Mouse (Mus musculus) CH12.LX (cell line): ENCODE measurements around the gene Tti1. TPM values are rescaled to one million over a fixed set of nuclear protein-coding genes. Genes with fewer than 3 reads are reported as not detected.

Experiments
- DNase-seq: peaks from one replicate; pipeline ENCODE4 v3.0.0-alpha.2; 2013; ENCODE audit errors: extremely low read depth
- H3K27ac ChIP-seq: 2 replicates; pipeline ENCODE4 v1.5.1; 2012; ENCODE audit warnings: low read depth, mild to moderate bottlenecking, control low read depth, moderate library complexity; ENCODE audit not compliant: insufficient read depth
- H3K27me3 ChIP-seq: replicated peaks from 2 replicates; pipeline ENCODE3; 2012; ENCODE audit warnings: inconsistent platforms
- H3K36me3 ChIP-seq, 2 experiments: replicated peaks in 1 of 2; 2 replicates each; pipeline versions ENCODE3 to v1.6.1; 2012; ENCODE audit warnings: inconsistent platforms in 1 of 2, low read length in 1 of 2, mild to moderate bottlenecking in 1 of 2, mixed read lengths in 1 of 2, moderate library complexity in 1 of 2; ENCODE audit not compliant: control insufficient read depth in 1 of 2, insufficient read depth in 1 of 2
- H3K4me1 ChIP-seq, 2 experiments: 2 replicates each; pipeline ENCODE4 v1.6.1; 2012; ENCODE audit warnings: inconsistent platforms in 1 of 2, moderate library complexity in 1 of 2; ENCODE audit not compliant: insufficient read depth in 2 of 2, control insufficient read depth in 1 of 2
- H3K4me2 ChIP-seq: 2 replicates; pipeline ENCODE4 v1.6.1; 2012; ENCODE audit warnings: low read depth, mild to moderate bottlenecking, control low read depth; ENCODE audit not compliant: poor library complexity, insufficient read depth, severe bottlenecking
- H3K4me3 ChIP-seq, 3 experiments: fragments of 150-350 bp in 1 of 3; sonication (generic) in 1 of 3; replicated peaks in 1 of 3; 2 replicates each; pipeline versions ENCODE3 to v1.5.1; 2011 to 2012; ENCODE audit warnings: low read depth in 2 of 3, low read length in 2 of 3, mild to moderate bottlenecking in 2 of 3, moderate library complexity in 2 of 3, control low read depth in 1 of 3, improper control_type of control experiment in 1 of 3, inconsistent platforms in 1 of 3, mixed read lengths in 1 of 3; ENCODE audit not compliant: poor library complexity in 1 of 3
- H3K79me2 ChIP-seq: replicated peaks from 2 replicates; pipeline ENCODE4 v1.6.1; 2012; ENCODE audit warnings: mild to moderate bottlenecking, moderate library complexity; ENCODE audit not compliant: control insufficient read depth, poor library complexity, insufficient read depth, severe bottlenecking; ENCODE audit errors: extremely low read depth
- H3K9ac ChIP-seq: 2 replicates; pipeline ENCODE4 v1.6.1; 2012; ENCODE audit warnings: low read depth, mild to moderate bottlenecking, control low read depth, moderate library complexity; ENCODE audit not compliant: insufficient read depth
- H3K9me3 ChIP-seq: replicated peaks from 2 replicates; pipeline ENCODE3; 2012; ENCODE audit warnings: low read length, inconsistent platforms, mixed read lengths
- BHLHE40 ChIP-seq: IDR thresholded peaks from 2 replicates; pipeline ENCODE4 v1.6.1; 2011; ENCODE audit warnings: mild to moderate bottlenecking, low read depth, low read length, improper control_type of control experiment
- CHD1 ChIP-seq: IDR thresholded peaks from 2 replicates; pipeline ENCODE4 v1.6.1; 2012; ENCODE audit warnings: low read depth, low read length, improper control_type of control experiment, inconsistent platforms
- CHD2 ChIP-seq: IDR thresholded peaks from 2 replicates; pipeline ENCODE4 v1.6.1; 2011; ENCODE audit warnings: low read length, improper control_type of control experiment
- E2F4 ChIP-seq: IDR thresholded peaks from 2 replicates; pipeline ENCODE4 v1.6.1; 2011; ENCODE audit warnings: low read depth, low read length, improper control_type of control experiment; ENCODE audit not compliant: insufficient replicate concordance
- ETS1 ChIP-seq: conservative IDR thresholded peaks from 2 replicates; pipeline ENCODE4 v1.6.1; 2012; ENCODE audit warnings: low read depth, mild to moderate bottlenecking, inconsistent platforms, low read length, improper control_type of control experiment, moderate library complexity
- GABPA ChIP-seq: IDR thresholded peaks from 2 replicates; pipeline ENCODE4 v1.6.1; 2012; ENCODE audit warnings: low read depth, low read length, improper control_type of control experiment, inconsistent platforms; ENCODE audit not compliant: insufficient replicate concordance
- JUND ChIP-seq: conservative IDR thresholded peaks from 2 replicates; pipeline ENCODE4 v1.6.1; 2011; ENCODE audit warnings: low read depth, low read length, improper control_type of control experiment
- MAFK ChIP-seq: IDR thresholded peaks from 2 replicates; pipeline ENCODE4 v1.6.1; 2011; ENCODE audit warnings: low read length, improper control_type of control experiment; ENCODE audit not compliant: insufficient replicate concordance
- MAZ ChIP-seq: IDR thresholded peaks from 2 replicates; pipeline ENCODE4 v1.6.1; 2012; ENCODE audit warnings: low read depth, mild to moderate bottlenecking, inconsistent platforms, low read length, improper control_type of control experiment, moderate library complexity
- MXI1 ChIP-seq: IDR thresholded peaks from 2 replicates; pipeline ENCODE4 v1.6.1; 2011; ENCODE audit warnings: mild to moderate bottlenecking, low read depth, low read length, improper control_type of control experiment
- PAX5 ChIP-seq: IDR thresholded peaks from 2 replicates; pipeline ENCODE4 v1.6.1; 2012; ENCODE audit warnings: low read length, inconsistent platforms, mixed read lengths
- POLR2A ChIP-seq: IDR thresholded peaks from 2 replicates; pipeline ENCODE4 v1.6.1; 2011; ENCODE audit warnings: low read depth, mild to moderate bottlenecking, improper control_type of control experiment, low read length
- SIN3A ChIP-seq: IDR thresholded peaks from 2 replicates; pipeline ENCODE4 v1.6.1; 2012; ENCODE audit warnings: low read length, improper control_type of control experiment, inconsistent platforms
- SMC3 ChIP-seq: IDR thresholded peaks from 2 replicates; pipeline ENCODE4 v1.6.1; 2011; ENCODE audit warnings: low read depth, low read length, improper control_type of control experiment
- TBP ChIP-seq: conservative IDR thresholded peaks from 2 replicates; pipeline ENCODE4 v1.6.1; 2011; ENCODE audit warnings: low read depth, low read length, improper control_type of control experiment
- UBTF ChIP-seq: IDR thresholded peaks from 2 replicates; pipeline ENCODE4 v1.6.1; 2012; ENCODE audit warnings: low read depth, mild to moderate bottlenecking, inconsistent platforms, low read length, improper control_type of control experiment, moderate library complexity
- ZC3H11A ChIP-seq: IDR thresholded peaks from 2 replicates; pipeline ENCODE4 v1.6.1; 2012; ENCODE audit warnings: low read depth, mild to moderate bottlenecking, inconsistent platforms, low read length, improper control_type of control experiment
- ZKSCAN1 ChIP-seq: IDR thresholded peaks from 2 replicates; pipeline ENCODE4 v1.6.1; 2012; ENCODE audit warnings: low read depth, inconsistent platforms, low read length, improper control_type of control experiment, borderline replicate concordance
- ZNF384 ChIP-seq: IDR thresholded peaks from 2 replicates; pipeline ENCODE4 v1.6.1; 2012; ENCODE audit warnings: low read depth, low read length, improper control_type of control experiment, inconsistent platforms
- dilution Hi-C: fragments of 300-500 bp; cut with MboI; formaldehyde crosslinking; loops from 2 replicates; pipeline ENCODE4 v1.14.3; 2020; ENCODE audit warnings: low sequenced_read_pairs; ENCODE audit not compliant: extremely low pct_unique_long_range_greater_than_20kb, extremely low pct_ligation_motif_present
- in situ Hi-C: fragments of 300-500 bp; cut with MboI; formaldehyde crosslinking; loops from 3 replicates; pipeline ENCODE4 v1.14.3; 2019; ENCODE audit warnings: low sequenced_read_pairs, low pct_ligation_motif_present, low pct_unique_long_range_greater_than_20kb, mixed read lengths
- polyA plus RNA-seq: library from polyadenylated mRNA; unstranded; fragments of >175 nt; gene quantifications from 2 replicates; pipeline ENCODE4 v1.2.1, GENCODE M21; 2012; ENCODE audit warnings: low read depth; ENCODE audit not compliant: insufficient read length
- total RNA-seq, 2 experiments: library from RNA; depleted of rRNA; stranded (reverse); fragments of 300-350 nt in 1 of 2; fragments of >200 nt in 1 of 2; gene quantifications; 2 replicates each; pipeline ENCODE4 v1.2.3; 2012 to 2014

Gene Tti1
- total and polyA plus RNA-seq, 3 experiments: 19.7 to 27.2 (median 19.8) TPM

DNA sequence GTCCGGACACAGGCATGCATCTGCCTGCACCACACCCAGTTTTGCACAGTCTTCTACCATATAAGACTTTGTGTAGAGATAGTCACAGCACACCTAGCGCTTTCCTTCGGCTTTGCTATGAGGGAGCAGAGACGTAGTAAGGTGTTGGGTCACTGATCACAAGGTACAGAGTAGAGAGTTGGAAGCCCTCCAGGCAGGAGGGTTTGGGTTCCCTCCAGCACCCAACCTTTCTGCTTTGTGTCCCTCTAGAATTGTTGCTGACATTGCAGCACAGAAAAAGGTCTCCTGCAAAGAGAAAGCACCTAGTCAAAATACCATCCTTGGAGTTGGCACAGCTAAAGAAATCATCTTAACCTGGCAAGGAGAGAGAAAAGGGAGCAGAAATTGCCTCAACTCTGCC, 35.7 kb downstream of the Tti1 start:
- dilution Hi-C loops: no loop called here

GRCm38 (mm10) chr2:157991026-157991425, 37.2 kb downstream of the Tti1 start:
- H3K79me2 ChIP-seq: no peaks in the 10 kb centered on the region
- peaks cover 68 to 96% of the 10 kb centered on the region in 2 experiments for H3K36me3 ChIP-seq
- DNase-seq: no peak
- no peak overlapping the region for H3K4me3 ChIP-seq
- in situ Hi-C loops: no loop called here
- H3K4me2 ChIP-seq: no peak overlapping the region
- no peaks in the 10 kb centered on the region for H3K9me3 ChIP-seq
- dilution Hi-C loops: no loop called here
- no peaks in the 10 kb centered on the region for H3K27me3 ChIP-seq
- H3K27ac ChIP-seq: no peak overlapping the region
- no peaks in the 10 kb centered on the region for H3K4me1 ChIP-seq
- TF ChIP-seq ETS1 (no peak), ZKSCAN1 (no peak), E2F4 (no peak), MAFK (no peak), MAZ (no peak), SIN3A (no peak), SMC3 (no peak), ZC3H11A (no peak), CHD2 (no peak)
- H3K9ac ChIP-seq: no peak overlapping the region

More for the DNA sequence above, 35.7 kb downstream of the Tti1 start:
- Histone ChIP-seq H3K36me3 (peaks cover 74 to 96% of the 10 kb centered on the region in 2 experiments), H3K4me3 (no peak overlapping the region), H3K4me1 (no peaks in the 10 kb centered on the region), H3K27ac (no peak overlapping the region), H3K27me3 (no peaks in the 10 kb centered on the region), H3K4me2 (no peak overlapping the region), H3K9me3 (no peaks in the 10 kb centered on the region), H3K9ac (no peak overlapping the region), H3K79me2 (no peaks in the 10 kb centered on the region)
- in situ Hi-C loops: no loop called here
- DNase-seq: no peak
- TF ChIP-seq ETS1 (no peak), PAX5 (no peak), POLR2A (no peak), JUND (no peak), CHD1 (no peak), TBP (no peak), ZNF384 (no peak), CHD2 (no peak), UBTF (no peak), MAZ (no peak), BHLHE40 (no peak), MXI1 (no peak), SMC3 (no peak), GABPA (no peak)
